ENCODE assay signal across 16 mouse cellular contexts in the genomic region with DNA sequence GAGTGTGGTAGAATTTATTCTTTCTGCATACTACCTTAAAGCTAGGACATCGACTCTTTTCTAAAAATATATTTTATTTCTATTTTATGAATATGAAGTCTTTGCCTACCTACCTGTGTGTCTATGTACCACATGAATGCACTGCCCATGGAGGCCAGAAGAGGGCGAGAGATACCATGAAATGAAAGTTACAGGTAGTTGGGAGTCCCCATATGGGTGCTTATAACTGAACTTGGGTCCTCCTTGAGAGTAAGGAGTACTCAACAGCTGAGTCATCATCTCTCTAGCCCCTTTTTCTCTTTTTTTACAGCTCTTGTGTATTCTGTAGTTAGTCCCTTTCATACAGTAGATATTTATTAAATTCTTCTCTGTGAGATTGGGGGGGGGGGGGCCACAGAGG.
A peak's percentile ranks its signal among the peaks of the same experiment; 100 is the strongest.
DNase-seq lines count a peak whose midpoint lies in the region; TF ChIP-seq lines count a peak whose summit lies in the region.
"Had no signal": no experiment of that assay in that cellular context is flagged by ENCODE, and none has a peak within 500 bp of the region (broad histone marks: within the 10 kb centered on the region; RNA-seq: fewer than 3 reads in every experiment).

No protein-coding gene starts in this region.

- TF ChIP-seq CTCF in layer of hippocampus, adult 2 months (conservative IDR thresholded peaks at IDR 0.05): 0 out of 2 replicates have a peak, but pooled peaks have one; percentile 3

- no peak overlapping the region for H3K4me3 ChIP-seq in layer of hippocampus, adult 2 months
- H3K4me3 ChIP-seq: embryonic facial prominence, embryonic 10.5 days; forebrain, embryonic 13.5 days; heart, embryonic 13.5 days had no signal

- DNase-seq in layer of hippocampus, adult 2 months (ENCODE audit: low spot score in 2 of 2): no peak
- no peak for DNase-seq in layer of hippocampus, postnatal 10 days (ENCODE audit: low spot score in 2 of 2)
- peak; percentile 0 for DNase-seq in 416B (ENCODE audit: low read depth)
- DNase-seq in ES-CJ7 (ENCODE audit: low read depth, low spot score): peak; percentile 47
- peak; percentile 61 for DNase-seq in R1 (ENCODE audit: low read depth, low spot score)
- no peak for DNase-seq in gastrocnemius, postnatal 25 days
- DNase-seq in cerebellum, adult 9-10 months: no peak
- DNase-seq: adrenal gland, postnatal 14 days; cerebellum, adult 11-12 months; cerebellum, adult 9-11 months; forebrain, postnatal 0 days; gastrocnemius, postnatal 14 days; heart, postnatal 36 days had no signal

- no peak overlapping the region for H3K27ac ChIP-seq in layer of hippocampus, adult 2 months
- H3K27ac ChIP-seq: embryonic facial prominence, embryonic 10.5 days; forebrain, embryonic 13.5 days; heart, embryonic 13.5 days had no signal

Comparison
In these comparisons a context has a peak if more than half of its experiments do, and no peak if none do; other contexts are left out.
1. DNase-seq: peak in 416B (single experiment), ES-CJ7 (single experiment) and R1 (single experiment); none in layer of hippocampus, adult 2 months (0 of 2), layer of hippocampus, postnatal 10 days (0 of 2), gastrocnemius, postnatal 25 days (single experiment) and cerebellum, adult 9-10 months (single experiment).